Mouse (Mus musculus) ES-E14 (cell line): Measurements from ENCODE around the gene Chp2.

ENCODE experiments used
- HCFC1 ChIP-seq: IDR thresholded peaks from 2 replicates; pipeline ENCODE4 v1.6.1; 2012; ENCODE audit warnings: low read length, inconsistent platforms, borderline replicate concordance; ENCODE audit not compliant: insufficient read depth
- ZNF384 ChIP-seq: IDR thresholded peaks from 2 replicates; pipeline ENCODE4 v1.6.1; 2012; ENCODE audit warnings: low read depth, low read length, inconsistent platforms

GRCm38 (mm10) chr7:122197306-122197705 is 22.0 kb upstream of the Chp2 start:
- TF ChIP-seq HCFC1, result no peak
- TF ChIP-seq ZNF384, result no peak
